Mouse (Mus musculus) heart, embryonic 12.5 days (tissue): ENCODE measurements around the gene Fam208a. TPM values are rescaled to one million over a fixed set of nuclear protein-coding genes. Genes with fewer than 3 reads are reported as not detected.

Experiments used
- ATAC-seq: fragments of 200-750 bp; cut with Nextera tagmentation; 2 replicates; pipeline ENCODE4 v1.8.0; 2017; ENCODE audit warnings: moderate TSS enrichment, moderate library complexity; ENCODE audit not compliant: insufficient number of reproducible peaks, low FRiP score
- H3K27ac ChIP-seq: fragments of 300-500 bp; sonication (generic); 2 replicates; pipeline ENCODE4 v1.5.1; 2016; ENCODE audit warnings: mild to moderate bottlenecking, moderate library complexity; ENCODE audit not compliant: poor library complexity, severe bottlenecking
- H3K27me3 ChIP-seq: fragments of 300-500 bp; sonication (generic); replicated peaks from 2 replicates; pipeline ENCODE4 v1.6.1; 2016; ENCODE audit warnings: mild to moderate bottlenecking, moderate library complexity
- H3K36me3 ChIP-seq: fragments of 300-500 bp; sonication (generic); 2 replicates; pipeline ENCODE4 v1.6.1; 2016; ENCODE audit warnings: mild to moderate bottlenecking, moderate library complexity
- H3K4me1 ChIP-seq: fragments of 300-500 bp; sonication (generic); replicated peaks from 2 replicates; pipeline ENCODE4 v1.6.1; 2016; ENCODE audit warnings: mild to moderate bottlenecking
- H3K4me2 ChIP-seq: fragments of 300-500 bp; sonication (generic); 2 replicates; pipeline ENCODE4 v1.6.1; 2016; ENCODE audit warnings: mild to moderate bottlenecking, moderate library complexity
- H3K4me3 ChIP-seq: fragments of 300-500 bp; sonication (generic); 2 replicates; pipeline ENCODE4 v1.5.1; 2016; ENCODE audit warnings: mild to moderate bottlenecking
- H3K9ac ChIP-seq: fragments of 300-500 bp; sonication (generic); 2 replicates; pipeline ENCODE4 v1.6.1; 2016; ENCODE audit warnings: mild to moderate bottlenecking, moderate library complexity
- H3K9me3 ChIP-seq: fragments of 300-500 bp; sonication (generic); replicated peaks from 2 replicates; pipeline ENCODE4 v1.6.1; 2016; ENCODE audit warnings: mild to moderate bottlenecking, moderate library complexity
- WGBS: fragments of 180-500 bp; shearing (Covaris S2); methylation state at CpG from one replicate; pipeline ENCODE4 v1.1.7; 2016; 5-methylcytosine and 5-hydroxymethylcytosine counted together
- polyA plus RNA-seq: library from polyadenylated mRNA; unstranded; fragments of >200 nt; fragmentation: Nextera tagmentation; extraction: Ambion mirVana; gene quantifications from 2 replicates; pipeline ENCODE4 v1.2.1, GENCODE M21; 2016

Gene Fam208a
- polyA plus RNA-seq, 1 experiment from 2014 or later = 13.1 TPM

DNA sequence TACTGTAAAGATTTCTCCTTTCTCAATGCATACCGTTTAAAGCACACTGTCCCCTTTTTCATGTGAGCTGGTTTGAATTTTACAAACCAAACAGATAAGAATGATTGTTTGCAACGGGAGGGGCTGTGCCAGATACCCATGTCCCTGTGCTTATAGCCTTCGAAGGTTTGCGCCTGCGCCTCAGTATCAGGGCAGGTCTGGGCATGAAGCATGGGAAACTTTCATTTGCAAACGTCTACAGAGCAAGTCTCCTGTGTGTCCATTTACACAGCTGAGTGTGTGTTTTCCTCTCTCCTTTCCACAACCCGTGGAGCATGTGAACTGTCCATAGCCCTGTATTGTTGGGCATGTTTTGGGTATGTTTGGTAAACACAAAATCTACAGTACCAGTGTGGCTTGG lies 32.2 kb upstream of the Fam208a start:
- H3K4me1 ChIP-seq = peaks cover 9% of the 10 kb centered on the region; the same call in 1 of the 2 replicates
- no peak overlapping the region for H3K9ac ChIP-seq
- H3K4me2 ChIP-seq = no peak overlapping the region
- no peaks in the 10 kb centered on the region for H3K9me3 ChIP-seq
- peaks cover 22% of the 10 kb centered on the region for H3K36me3 ChIP-seq
- H3K27me3 ChIP-seq = no peaks in the 10 kb centered on the region
- no peak overlapping the region for H3K4me3 ChIP-seq
- no peak for ATAC-seq
- WGBS = 69% methylated on average over 7 of the region's 7 CpGs
- no peak overlapping the region for H3K27ac ChIP-seq

GRCm38 (mm10) chr14:27397526-27397925 lies 31.1 kb upstream of the Fam208a start:
- Histone ChIP-seq H3K9ac (no peak overlapping the region), H3K9me3 (no peaks in the 10 kb centered on the region), H3K4me3 (no peak overlapping the region), H3K27ac (no peak overlapping the region), H3K36me3 (peaks cover 32% of the 10 kb centered on the region), H3K4me1 (peaks cover 11% of the 10 kb centered on the region; the same call in 1 of the 2 replicates), H3K4me2 (no peak overlapping the region), H3K27me3 (no peaks in the 10 kb centered on the region)
- ATAC-seq = no peak
- WGBS = 81% methylated on average over 6 of the region's 6 CpGs

DNA sequence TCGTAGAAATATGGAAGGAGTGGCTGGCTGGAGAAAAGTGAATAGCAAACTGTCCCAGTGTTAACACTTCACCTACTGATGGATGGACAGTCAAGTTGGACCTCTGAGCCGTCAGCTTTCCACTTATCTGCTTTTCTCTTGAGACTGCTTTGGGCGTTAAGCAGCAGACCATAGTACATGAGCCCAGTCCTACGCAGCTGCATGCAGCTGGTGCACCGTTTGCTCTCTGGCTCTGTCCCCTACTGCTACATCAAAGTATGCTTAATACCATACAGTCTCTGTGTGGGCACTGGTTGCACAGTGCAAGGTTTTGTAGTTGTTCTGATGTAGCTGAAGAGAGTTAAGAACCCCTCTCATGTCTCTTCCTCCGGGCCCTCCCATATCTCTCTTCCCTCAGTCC lies 28.1 kb upstream of the Fam208a start:
- no peak overlapping the region for H3K27ac ChIP-seq
- no peak overlapping the region for H3K4me2 ChIP-seq
- H3K27me3 ChIP-seq = no peaks in the 10 kb centered on the region
- H3K4me3 ChIP-seq = no peak overlapping the region
- no peak overlapping the region for H3K9ac ChIP-seq
- peaks cover 15% of the 10 kb centered on the region; the same call in 1 of the 2 replicates for H3K4me1 ChIP-seq
- no peaks in the 10 kb centered on the region for H3K9me3 ChIP-seq
- peaks cover 46% of the 10 kb centered on the region for H3K36me3 ChIP-seq
- WGBS = 59% methylated on average over 6 of the region's 6 CpGs
- no peak for ATAC-seq

- Histone ChIP-seq H3K4me2 (no peak overlapping the region), H3K4me1 (peaks cover 15% of the 10 kb centered on the region; the same call in 1 of the 2 replicates), H3K9ac (no peak overlapping the region), H3K4me3 (no peak overlapping the region), H3K27ac (no peak overlapping the region), H3K9me3 (no peaks in the 10 kb centered on the region), H3K27me3 (no peaks in the 10 kb centered on the region), H3K36me3 (peaks cover 49% of the 10 kb centered on the region)
- 77% methylated on average over 12 of the region's 12 CpGs for WGBS
- no peak for ATAC-seq
Observed at GRCm38 (mm10) chr14:27401717-27402278, 26.8 kb upstream of the Fam208a start.

DNA sequence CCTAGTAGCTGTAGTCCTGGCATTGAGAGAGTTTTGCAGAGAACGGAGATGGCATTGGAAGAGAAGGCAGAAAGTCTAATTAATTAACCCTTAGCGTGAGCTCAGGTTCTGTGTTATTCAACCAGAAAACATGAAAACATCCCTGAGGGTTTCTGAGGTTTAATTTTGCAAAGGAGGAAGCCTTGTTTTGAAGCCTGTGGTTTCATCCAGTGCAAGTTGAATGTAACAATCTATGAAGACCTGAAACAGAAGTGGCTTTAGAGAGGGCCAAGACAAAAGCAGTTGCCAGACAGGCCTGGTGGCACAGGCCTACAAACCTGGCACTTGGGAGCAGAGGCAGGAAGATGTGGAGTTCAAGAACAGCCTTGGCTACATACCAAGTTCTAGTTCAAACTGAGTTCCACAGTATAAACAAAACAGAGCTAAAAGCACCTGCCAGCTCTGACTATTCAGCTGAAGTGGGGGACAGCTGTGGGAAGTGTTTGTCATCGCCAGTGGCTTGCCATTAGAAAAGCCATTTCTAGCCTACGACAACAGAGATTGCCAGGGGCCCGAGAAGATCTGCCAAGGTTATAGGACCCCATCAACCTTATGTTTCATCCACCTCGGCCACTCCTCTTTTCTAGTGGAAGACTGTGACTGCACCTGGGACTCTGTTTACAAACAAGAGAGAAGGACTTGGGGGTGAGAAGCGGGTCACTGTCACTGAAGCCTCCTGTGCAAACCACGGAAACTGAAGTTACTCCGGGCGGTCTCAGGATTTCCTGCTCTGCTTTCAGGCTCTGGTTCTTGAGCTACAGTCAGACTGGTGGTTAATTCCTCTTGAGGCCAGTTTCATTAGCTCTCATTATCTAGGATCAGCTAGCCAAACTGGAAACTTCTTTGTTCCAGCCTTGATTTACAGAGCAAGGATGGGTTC lies 26.0 kb upstream of the Fam208a start:
- Histone ChIP-seq H3K36me3 (peaks cover 48% of the 10 kb centered on the region), H3K4me1 (peaks cover 15% of the 10 kb centered on the region; the same call in 1 of the 2 replicates)
- 69% methylated on average over 10 of the region's 10 CpGs for WGBS

DNA sequence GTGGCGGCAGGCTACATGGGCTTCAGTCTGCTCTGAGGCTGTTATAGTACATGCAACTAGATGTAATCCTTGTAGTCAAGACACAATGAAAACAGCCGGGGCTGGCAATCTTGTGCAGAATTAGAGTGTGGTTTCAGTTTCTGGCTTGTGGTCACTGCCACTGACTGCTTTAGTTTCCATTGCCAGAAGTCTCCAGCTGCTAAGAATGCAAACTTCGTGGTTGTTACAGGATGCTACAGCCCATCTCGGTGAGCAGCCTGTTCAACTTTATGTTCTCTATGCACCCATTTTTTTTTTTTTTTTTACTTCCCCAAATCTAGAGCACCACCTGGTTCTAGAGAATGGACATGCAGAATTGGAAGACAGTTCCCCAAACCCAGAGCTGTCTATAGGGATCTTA lies 23.2 kb upstream of the Fam208a start:
- H3K9ac ChIP-seq = no peak overlapping the region
- H3K4me2 ChIP-seq = no peak overlapping the region
- no peak overlapping the region for H3K27ac ChIP-seq
- H3K9me3 ChIP-seq = peaks cover 4% of the 10 kb centered on the region
- H3K27me3 ChIP-seq = no peaks in the 10 kb centered on the region
- H3K36me3 ChIP-seq = peaks cover 32% of the 10 kb centered on the region
- H3K4me3 ChIP-seq = no peak overlapping the region
- WGBS = 87% methylated on average over 4 of the region's 4 CpGs
- ATAC-seq = no peak
- peaks cover 11% of the 10 kb centered on the region; the same call in 1 of the 2 replicates for H3K4me1 ChIP-seq

More for the DNA sequence above, 26.0 kb upstream of the Fam208a start:
- ATAC-seq = no peak
- no peak overlapping the region for H3K9ac ChIP-seq
- no peak overlapping the region for H3K4me2 ChIP-seq
- H3K27ac ChIP-seq = no peak overlapping the region
- H3K9me3 ChIP-seq = no peaks in the 10 kb centered on the region
- no peak overlapping the region for H3K4me3 ChIP-seq
- H3K27me3 ChIP-seq = no peaks in the 10 kb centered on the region

GRCm38 (mm10) chr14:27405947-27406346 lies 22.7 kb upstream of the Fam208a start:
- Histone ChIP-seq H3K9ac (no peak overlapping the region), H3K27me3 (no peaks in the 10 kb centered on the region), H3K4me1 (peaks cover 6% of the 10 kb centered on the region; the same call in 1 of the 2 replicates), H3K27ac (no peak overlapping the region), H3K9me3 (peaks cover 4% of the 10 kb centered on the region), H3K4me3 (no peak overlapping the region), H3K36me3 (peaks cover 28% of the 10 kb centered on the region), H3K4me2 (no peak overlapping the region)
- 92% methylated on average over 2 of the region's 2 CpGs for WGBS
- ATAC-seq = no peak

DNA sequence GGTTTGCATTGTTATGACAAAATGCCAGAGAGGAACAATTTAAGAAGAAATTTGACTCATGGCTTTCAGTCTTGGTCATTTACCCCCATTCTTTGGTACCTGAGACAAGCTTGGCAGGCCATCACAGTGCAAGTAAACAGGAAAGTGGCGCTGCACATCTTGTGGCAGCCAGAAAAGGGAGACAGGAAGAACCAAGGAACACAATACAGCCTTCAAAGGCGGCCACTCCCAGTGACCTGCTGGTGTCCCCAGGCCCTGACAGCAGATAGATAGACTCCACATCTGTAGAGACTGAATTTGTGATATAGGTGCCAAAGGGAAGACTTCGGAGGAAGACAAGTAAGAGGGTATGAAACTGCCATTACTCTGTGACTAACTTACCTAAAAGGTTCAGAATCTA lies 20.4 kb upstream of the Fam208a start:
- Histone ChIP-seq H3K4me2 (no peak overlapping the region), H3K27me3 (no peaks in the 10 kb centered on the region), H3K9ac (no peak overlapping the region), H3K9me3 (peaks cover 4% of the 10 kb centered on the region), H3K36me3 (peaks cover 12% of the 10 kb centered on the region), H3K27ac (no peak overlapping the region), H3K4me1 (no peaks in the 10 kb centered on the region), H3K4me3 (no peak overlapping the region)
- no peak for ATAC-seq
- 74% methylated on average over 3 of the region's 3 CpGs for WGBS

DNA sequence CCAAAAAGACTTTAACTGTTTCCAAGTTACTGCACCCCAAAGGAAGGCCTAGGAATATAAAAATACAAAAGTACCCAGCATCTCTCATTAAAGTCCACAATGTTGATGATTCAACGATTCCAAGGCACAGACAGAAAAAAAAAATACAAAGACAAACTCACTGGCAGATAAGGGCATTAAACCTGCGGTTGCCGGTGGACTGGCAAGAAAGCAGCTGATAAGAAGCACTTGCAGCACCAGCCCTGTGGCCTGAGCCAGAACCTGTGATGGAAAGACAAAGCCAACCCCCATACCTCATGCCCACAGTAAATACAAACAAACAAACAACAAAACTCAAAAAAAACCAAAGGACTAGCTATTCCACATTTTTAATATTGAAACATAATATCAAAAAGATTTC lies 19.0 kb upstream of the Fam208a start:
- Histone ChIP-seq H3K4me3 (no peak overlapping the region), H3K27ac (no peak overlapping the region), H3K4me2 (no peak overlapping the region), H3K9me3 (peaks cover 4% of the 10 kb centered on the region), H3K4me1 (no peaks in the 10 kb centered on the region), H3K27me3 (no peaks in the 10 kb centered on the region), H3K9ac (no peak overlapping the region), H3K36me3 (peaks cover 3% of the 10 kb centered on the region)
- WGBS = 23% methylated on average over 3 of the region's 3 CpGs
- ATAC-seq = no peak

- no peak for ATAC-seq
- H3K36me3 ChIP-seq = no peaks in the 10 kb centered on the region
- no peaks in the 10 kb centered on the region for H3K4me1 ChIP-seq
- H3K27ac ChIP-seq = no peak overlapping the region
- no peak overlapping the region for H3K9ac ChIP-seq
- WGBS = 79% methylated on average over 7 of the region's 7 CpGs
- H3K9me3 ChIP-seq = peaks cover 4% of the 10 kb centered on the region
- H3K27me3 ChIP-seq = no peaks in the 10 kb centered on the region
- H3K4me3 ChIP-seq = no peak overlapping the region
- no peak overlapping the region for H3K4me2 ChIP-seq
Observed at GRCm38 (mm10) chr14:27411492-27411891, 17.1 kb upstream of the Fam208a start.

DNA sequence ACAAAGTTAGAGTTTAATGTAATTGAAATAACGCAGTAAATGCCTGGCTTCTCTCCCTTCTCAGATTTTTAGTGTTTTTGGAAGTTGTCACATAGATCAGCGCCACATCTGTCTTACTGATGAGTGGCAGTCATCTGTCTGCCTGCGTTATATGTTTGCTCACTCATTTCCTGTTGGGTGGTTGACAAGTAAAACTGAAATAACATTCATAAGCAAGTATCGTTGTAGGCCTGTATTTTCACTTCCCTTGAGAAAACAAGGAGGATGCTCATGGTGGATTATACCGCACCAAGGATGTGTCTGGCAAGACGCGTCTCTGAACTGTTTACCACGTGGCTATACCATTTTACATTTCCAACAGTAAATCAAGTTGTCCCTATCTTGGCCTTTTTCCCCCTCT lies 15.9 kb upstream of the Fam208a start:
- ATAC-seq = no peak
- Histone ChIP-seq H3K27me3 (no peaks in the 10 kb centered on the region), H3K27ac (no peak overlapping the region), H3K4me3 (no peak overlapping the region), H3K36me3 (no peaks in the 10 kb centered on the region), H3K9me3 (peaks cover 4% of the 10 kb centered on the region), H3K4me1 (no peaks in the 10 kb centered on the region), H3K9ac (no peak overlapping the region), H3K4me2 (no peak overlapping the region)
- WGBS = 73% methylated on average over 8 of the region's 8 CpGs
